In genomic region chr10:86069341-86069740, GRCm38 (mm10) we compare ENCODE assay signal across 11 mouse cellular contexts. TPM values are rescaled to one million over a fixed set of nuclear protein-coding genes. Genes with fewer than 3 reads are reported as not detected.
DNase-seq lines count a peak whose midpoint lies in the region; ATAC-seq and TF ChIP-seq lines count a peak whose summit lies in the region.
"Had no signal": no experiment of that assay in that cellular context is flagged by ENCODE, and none has a peak within 500 bp of the region (broad histone marks: within the 10 kb centered on the region; RNA-seq: fewer than 3 reads in every experiment).

No protein-coding gene starts in this region.

- no peaks in the 10 kb centered on the region for H3K27me3 ChIP-seq in liver, adult 2 months (ENCODE audit: control insufficient read depth, insufficient read depth, low read length)
- 0 out of 2 replicates have a peak, but pooled peaks cover 3% of the 10 kb centered on the region for H3K27me3 ChIP-seq in liver, embryonic 12.5 days (replicated peaks)
- no peaks in the 10 kb centered on the region for H3K27me3 ChIP-seq in forebrain, embryonic 15.5 days
- no peaks in the 10 kb centered on the region for H3K27me3 ChIP-seq in limb, embryonic 11.5 days (ENCODE audit: control insufficient read depth, insufficient read depth, low read length)
- H3K27me3 ChIP-seq in stomach, embryonic 16.5 days (ENCODE audit: control insufficient read depth, insufficient read depth, low read length) = no peaks in the 10 kb centered on the region

- 0 out of 2 replicates have a peak, but pooled peaks cover 2% of the 10 kb centered on the region for H3K4me1 ChIP-seq in liver, adult 2 months (ENCODE audit: control insufficient read depth, insufficient read depth, low read length)
- peaks cover 2% of the 10 kb centered on the region; the same call in 1 of the 2 replicates for H3K4me1 ChIP-seq in liver, embryonic 12.5 days
- peaks cover 3% of the 10 kb centered on the region; the same call in 1 of the 2 replicates for H3K4me1 ChIP-seq in forebrain, embryonic 15.5 days
- peaks cover 10% of the 10 kb centered on the region; the same call in 1 of the 2 replicates for H3K4me1 ChIP-seq in limb, embryonic 11.5 days (ENCODE audit: control insufficient read depth, insufficient read depth, low read length)
- no peaks in the 10 kb centered on the region for H3K4me1 ChIP-seq in stomach, embryonic 16.5 days (ENCODE audit: control insufficient read depth, insufficient read depth, low read length)

- H3K9ac ChIP-seq in liver, adult 2 months (ENCODE audit: low read depth, low read length) = no peak overlapping the region
- no peak overlapping the region for H3K9ac ChIP-seq in liver, embryonic 12.5 days
- no peak overlapping the region for H3K9ac ChIP-seq in forebrain, embryonic 15.5 days (replicated peaks)
- peak overlapping the region; percentile 9; the same call in 1 of the 2 replicates for H3K9ac ChIP-seq in limb, embryonic 11.5 days (ENCODE audit: low read length)
- H3K9ac ChIP-seq in stomach, embryonic 16.5 days (ENCODE audit: low read length) = no peak overlapping the region

- H3K4me2 ChIP-seq in liver, embryonic 12.5 days = no peak overlapping the region
- H3K4me2 ChIP-seq in forebrain, embryonic 15.5 days (replicated peaks) = no peak overlapping the region
- no peak overlapping the region for H3K4me2 ChIP-seq in limb, embryonic 11.5 days (ENCODE audit: low read depth, severe bottlenecking)
- H3K4me2 ChIP-seq in stomach, embryonic 16.5 days (ENCODE audit: low read depth, low read length) = no peak overlapping the region

- peak; percentile 49 for DNase-seq in liver, adult 2 months (ENCODE audit: extremely low read depth, low read depth, low spot score)
- no peak for DNase-seq in limb, embryonic 11.5 days (ENCODE audit: low spot score)
- DNase-seq in right cerebral cortex, adult 18-20 months = no peak
- DNase-seq in testis, postnatal 14 days (ENCODE audit: low spot score) = no peak
- no peak for DNase-seq in ovary, adult 18-20 months (ENCODE audit: low spot score)
- DNase-seq: adrenal gland, postnatal 10 days had no signal

- 41% methylated on average over 3 of the region's 3 CpGs for WGBS in liver, adult 2 months
- WGBS in liver, embryonic 12.5 days (ENCODE audit: insufficient replicate concordance) = 51% methylated on average over 3 of the region's 3 CpGs
- 13% methylated on average over 3 of the region's 3 CpGs for WGBS in forebrain, embryonic 15.5 days
- WGBS in limb, embryonic 11.5 days = 43% methylated on average over 3 of the region's 3 CpGs
- 50% methylated on average over 3 of the region's 3 CpGs for WGBS in stomach, embryonic 16.5 days

- H3K4me3 ChIP-seq in liver, adult 2 months (ENCODE audit: insufficient read depth, low read depth, low read length) = no peak overlapping the region
- no peak overlapping the region for H3K4me3 ChIP-seq in liver, embryonic 12.5 days
- H3K4me3 ChIP-seq in forebrain, embryonic 15.5 days = no peak overlapping the region
- H3K4me3 ChIP-seq in limb, embryonic 11.5 days (ENCODE audit: low read depth, low read length) = no peak overlapping the region
- H3K4me3 ChIP-seq in stomach, embryonic 16.5 days (replicated peaks; ENCODE audit: low read length) = no peak overlapping the region
- H3K4me3 ChIP-seq: heart, embryonic 10.5 days had no signal

- TF ChIP-seq POLR2A in liver, adult 2 months (IDR thresholded peaks at IDR 0.05; ENCODE audit: extremely low read depth, insufficient read depth, low read length) = no peak

- no peak for TF ChIP-seq CTCF in liver, adult 2 months (IDR thresholded peaks at IDR 0.05; ENCODE audit: low read depth, low read length)

- H3K79me2 ChIP-seq in liver, adult 2 months (ENCODE audit: control insufficient read depth, insufficient read depth, low read length) = no peaks in the 10 kb centered on the region

- no peak for ATAC-seq in liver, embryonic 12.5 days
- 0 out of 2 replicates have a peak, but pooled peaks have one; percentile 23 for ATAC-seq in forebrain, embryonic 15.5 days (replicated peaks)
- ATAC-seq in limb, embryonic 11.5 days (ENCODE audit: insufficient number of reproducible peaks, low FRiP score, low TSS enrichment, low read depth) = no peak
- ATAC-seq in stomach, embryonic 16.5 days (ENCODE audit: insufficient read depth, low FRiP score) = peak; percentile 64; the same call in 1 of the 2 replicates

- no peaks in the 10 kb centered on the region for H3K9me3 ChIP-seq in liver, embryonic 12.5 days (replicated peaks)
- H3K9me3 ChIP-seq in forebrain, embryonic 15.5 days = no peaks in the 10 kb centered on the region
- H3K9me3 ChIP-seq in limb, embryonic 11.5 days (ENCODE audit: control insufficient read depth, low read length) = no peaks in the 10 kb centered on the region
- peaks cover 5% of the 10 kb centered on the region; the same call in 1 of the 2 replicates for H3K9me3 ChIP-seq in stomach, embryonic 16.5 days (replicated peaks; ENCODE audit: control insufficient read depth, low read length)
- H3K9me3 ChIP-seq: heart, embryonic 10.5 days had no signal

- H3K27ac ChIP-seq in liver, adult 2 months (replicated peaks; ENCODE audit: insufficient read depth, low read depth, low read length) = no peak overlapping the region
- H3K27ac ChIP-seq in liver, embryonic 12.5 days = no peak overlapping the region
- H3K27ac ChIP-seq in forebrain, embryonic 15.5 days (replicated peaks) = no peak overlapping the region
- H3K27ac ChIP-seq in limb, embryonic 11.5 days (replicated peaks; ENCODE audit: low read depth, low read length) = no peak overlapping the region; the same call in 1 of the 2 replicates
- H3K27ac ChIP-seq in stomach, embryonic 16.5 days (ENCODE audit: low read length) = no peak overlapping the region
- H3K27ac ChIP-seq: heart, embryonic 10.5 days had no signal

- H3K36me3 ChIP-seq in liver, adult 2 months (ENCODE audit: control insufficient read depth, insufficient read depth, low read length) = no peaks in the 10 kb centered on the region
- no peaks in the 10 kb centered on the region for H3K36me3 ChIP-seq in liver, embryonic 12.5 days
- no peaks in the 10 kb centered on the region for H3K36me3 ChIP-seq in forebrain, embryonic 15.5 days
- H3K36me3 ChIP-seq in limb, embryonic 11.5 days (ENCODE audit: control insufficient read depth, insufficient read depth, low read length) = no peaks in the 10 kb centered on the region
- no peaks in the 10 kb centered on the region for H3K36me3 ChIP-seq in stomach, embryonic 16.5 days (ENCODE audit: control insufficient read depth, insufficient read depth, low read length)
- H3K36me3 ChIP-seq: heart, embryonic 10.5 days had no signal

RNA-seq across cellular contexts. Expression of gene Fbxo7, which starts 47.6 kb away (rescaled TPM):
- total RNA-seq in liver, adult 2 months (2014; rRNA removed) = 13.0 and 14.8 TPM in 2 replicates
- polyA plus RNA-seq in liver, adult 2 months (2012; rRNA removed) = 15.3 and 19.9 TPM in 2 replicates
- 67.9 and 68.0 TPM in 2 replicates for polyA plus RNA-seq in liver, embryonic 12.5 days (2016; fragmentation: Nextera tagmentation; extraction: Ambion mirVana)
- 15.0 and 15.4 TPM in 2 replicates for polyA plus RNA-seq in forebrain, embryonic 15.5 days (2015; fragmentation: Nextera tagmentation; extraction: Ambion mirVana)
- 18.8 and 24.0 TPM in 2 replicates for polyA plus RNA-seq in limb, embryonic 11.5 days (2014; fragmentation: Nextera tagmentation; extraction: Ambion mirVana)
- polyA plus RNA-seq in stomach, embryonic 16.5 days (2015; fragmentation: Nextera tagmentation; extraction: Ambion mirVana) = 38.0 and 39.2 TPM in 2 replicates

RNA-seq across cellular contexts. Expression of gene Bpifc, which starts 57.6 kb away (rescaled TPM):
- total RNA-seq in liver, adult 2 months (2014; rRNA removed) = not detected in 2 replicates
- not detected in 2 replicates for polyA plus RNA-seq in liver, adult 2 months (2012; rRNA removed)
- polyA plus RNA-seq in liver, embryonic 12.5 days (2016; fragmentation: Nextera tagmentation; extraction: Ambion mirVana) = not detected in 2 replicates
- polyA plus RNA-seq in forebrain, embryonic 15.5 days (2015; fragmentation: Nextera tagmentation; extraction: Ambion mirVana) = not detected in 2 replicates
- polyA plus RNA-seq in limb, embryonic 11.5 days (2014; fragmentation: Nextera tagmentation; extraction: Ambion mirVana) = 0.05 TPM in 1 of 2 replicates, not detected in the other
- polyA plus RNA-seq in stomach, embryonic 16.5 days (2015; fragmentation: Nextera tagmentation; extraction: Ambion mirVana) = 3.0 and 6.3 TPM in 2 replicates
- total RNA-seq: left cerebral cortex, postnatal 10 days had no signal

Comparison
In these comparisons a context has a peak if more than half of its experiments do, and no peak if none do; other contexts are left out.
1. ATAC-seq: peak in forebrain, embryonic 15.5 days (single experiment) and stomach, embryonic 16.5 days (single experiment); none in liver, embryonic 12.5 days (single experiment) and limb, embryonic 11.5 days (single experiment).